In genomic region chr12:36072860-36073259, GRCm38 (mm10) we compare ENCODE assay signal across 26 mouse cellular contexts. TPM values are rescaled to one million over a fixed set of nuclear protein-coding genes. Genes with fewer than 3 reads are reported as not detected.
DNase-seq lines count a peak whose midpoint lies in the region; ATAC-seq and TF ChIP-seq lines count a peak whose summit lies in the region.
"Had no signal": no experiment of that assay in that cellular context is flagged by ENCODE, and none has a peak within 500 bp of the region (broad histone marks: within the 10 kb centered on the region; RNA-seq: fewer than 3 reads in every experiment).

No protein-coding gene starts in this region.

- no peak for TF ChIP-seq CTCF in kidney, postnatal 0 days (IDR thresholded peaks at IDR 0.05; ENCODE audit: low read depth)
- TF ChIP-seq CTCF in thymus, adult 2 months (IDR thresholded peaks at IDR 0.05; ENCODE audit: borderline replicate concordance, control insufficient read depth, extremely low read depth, insufficient read depth, low read length, poor library complexity) = no peak
- no peak for TF ChIP-seq CTCF in cerebellum, adult 2 months (IDR thresholded peaks at IDR 0.05; ENCODE audit: borderline replicate concordance, insufficient read depth, low read depth, low read length)

- peak; percentile 5 for DNase-seq in kidney, postnatal 0 days (ENCODE audit: low spot score)
- no peak for DNase-seq in kidney, adult 18-20 months
- peak; percentile 22 for DNase-seq in thymus, postnatal 14 days
- no peak for DNase-seq in thymus, adult 2 months
- DNase-seq in embryo, embryonic 10.5 days (ENCODE audit: low spot score) = peak; percentile 3
- DNase-seq in testis, postnatal 14 days (ENCODE audit: low spot score) = no peak
- DNase-seq in cerebellum, adult 2 months = no peak
- DNase-seq: adrenal gland, postnatal 25 days; B cell, adult 2 months; cerebellum, adult 11-12 months; cerebellum, postnatal 25 days; gastrocnemius, postnatal 25 days; heart, adult 2 months; heart, postnatal 36 days; kidney, adult 11 months; layer of hippocampus, postnatal 36 days; liver, embryonic 13.5 days; right cerebral cortex, postnatal 14 days had no signal

- H3K9me3 ChIP-seq in kidney, postnatal 0 days (replicated peaks; ENCODE audit: low read length) = no peaks in the 10 kb centered on the region
- H3K9me3 ChIP-seq: hindbrain, embryonic 15.5 days; limb, embryonic 13.5 days; liver, embryonic 13.5 days; lung, embryonic 15.5 days; midbrain, embryonic 12.5 days; stomach, embryonic 15.5 days had no signal

- no peak overlapping the region for H3K27ac ChIP-seq in kidney, postnatal 0 days
- no peak overlapping the region for H3K27ac ChIP-seq in thymus, adult 2 months (ENCODE audit: control insufficient read depth, insufficient read depth, low read length)
- no peak overlapping the region for H3K27ac ChIP-seq in cerebellum, adult 2 months (ENCODE audit: insufficient read depth, low read length)
- H3K27ac ChIP-seq: heart, adult 2 months; hindbrain, embryonic 15.5 days; limb, embryonic 13.5 days; liver, embryonic 13.5 days; lung, embryonic 15.5 days; macrophage; midbrain, embryonic 12.5 days; stomach, embryonic 15.5 days had no signal

- 19% methylated on average over 5 of the region's 5 CpGs for WGBS in kidney, postnatal 0 days
- 49% methylated on average over 5 of the region's 5 CpGs for WGBS in thymus, adult 2 months
- 59% methylated on average over 5 of the region's 5 CpGs for WGBS in cerebellum, adult 2 months

- H3K4me2 ChIP-seq in kidney, postnatal 0 days (ENCODE audit: low read length) = no peak overlapping the region
- H3K4me2 ChIP-seq: hindbrain, embryonic 15.5 days; limb, embryonic 13.5 days; liver, embryonic 13.5 days; lung, embryonic 15.5 days; midbrain, embryonic 12.5 days; stomach, embryonic 15.5 days had no signal

- H3K4me3 ChIP-seq in kidney, postnatal 0 days (replicated peaks; ENCODE audit: low read depth, low read length) = no peak overlapping the region
- no peak overlapping the region for H3K4me3 ChIP-seq in thymus, adult 2 months (ENCODE audit: control insufficient read depth, insufficient read depth, low read length)
- H3K4me3 ChIP-seq in cerebellum, adult 2 months (replicated peaks; ENCODE audit: insufficient read depth, low read depth, low read length) = no peak overlapping the region
- H3K4me3 ChIP-seq: heart, adult 2 months; hindbrain, embryonic 15.5 days; limb, embryonic 13.5 days; liver, embryonic 13.5 days; lung, embryonic 15.5 days; midbrain, embryonic 12.5 days; stomach, embryonic 15.5 days had no signal

- ATAC-seq in kidney, postnatal 0 days (replicated peaks; ENCODE audit: low FRiP score, low read depth) = no peak
- ATAC-seq: forebrain, embryonic 14.5 days; Patski had no signal

- H3K36me3 ChIP-seq in kidney, postnatal 0 days (ENCODE audit: insufficient read depth, low read length) = no peaks in the 10 kb centered on the region
- H3K36me3 ChIP-seq in thymus, adult 2 months (ENCODE audit: control insufficient read depth, insufficient read depth, low read length) = no peaks in the 10 kb centered on the region
- H3K36me3 ChIP-seq: hindbrain, embryonic 15.5 days; limb, embryonic 13.5 days; liver, embryonic 13.5 days; lung, embryonic 15.5 days; midbrain, embryonic 12.5 days; stomach, embryonic 15.5 days had no signal

- TF ChIP-seq POLR2A in thymus, adult 2 months (IDR thresholded peaks at IDR 0.05; ENCODE audit: control insufficient read depth, extremely low read depth, insufficient read depth, low read length, poor library complexity) = no peak
- no peak for TF ChIP-seq POLR2A in cerebellum, adult 2 months (IDR thresholded peaks at IDR 0.05; ENCODE audit: borderline replicate concordance, insufficient read depth, low read length)

- no peaks in the 10 kb centered on the region for H3K4me1 ChIP-seq in kidney, postnatal 0 days (replicated peaks; ENCODE audit: insufficient read depth, low read length)
- peaks cover 13% of the 10 kb centered on the region for H3K4me1 ChIP-seq in thymus, adult 2 months (replicated peaks; ENCODE audit: control insufficient read depth, insufficient read depth, low read length)
- no peaks in the 10 kb centered on the region for H3K4me1 ChIP-seq in cerebellum, adult 2 months (ENCODE audit: control insufficient read depth, insufficient read depth, low read length)
- H3K4me1 ChIP-seq: hindbrain, embryonic 15.5 days; limb, embryonic 13.5 days; liver, embryonic 13.5 days; lung, embryonic 15.5 days; stomach, embryonic 15.5 days had no signal

- H3K27me3 ChIP-seq in kidney, postnatal 0 days (ENCODE audit: insufficient read depth, low read length) = no peaks in the 10 kb centered on the region
- no peaks in the 10 kb centered on the region for H3K27me3 ChIP-seq in thymus, adult 2 months (ENCODE audit: control insufficient read depth, insufficient read depth, low read length)
- no peaks in the 10 kb centered on the region for H3K27me3 ChIP-seq in cerebellum, adult 2 months (ENCODE audit: control insufficient read depth, insufficient read depth, low read length)
- H3K27me3 ChIP-seq: hindbrain, embryonic 15.5 days; limb, embryonic 13.5 days; liver, embryonic 13.5 days; lung, embryonic 15.5 days; midbrain, embryonic 12.5 days; Patski; stomach, embryonic 15.5 days had no signal

- no peak overlapping the region for H3K9ac ChIP-seq in kidney, postnatal 0 days (ENCODE audit: low read depth, low read length)
- H3K9ac ChIP-seq: hindbrain, embryonic 15.5 days; limb, embryonic 13.5 days; liver, embryonic 13.5 days; lung, embryonic 15.5 days; midbrain, embryonic 12.5 days; stomach, embryonic 15.5 days had no signal

RNA-seq across cellular contexts. Expression of gene Tspan13, which starts 30.6 kb away (rescaled TPM):
- polyA plus RNA-seq in kidney, postnatal 0 days (2015; fragmentation: Nextera tagmentation; extraction: Ambion mirVana) = 124 and 138 TPM in 2 replicates
- 294 and 360 TPM in 2 replicates for polyA plus RNA-seq in thymus, adult 2 months (2012; rRNA removed)
- 157 and 167 TPM in 2 replicates for polyA plus RNA-seq in cerebellum, adult 2 months (2012; rRNA removed)

Comparison
In these comparisons a context has a peak if more than half of its experiments do, and no peak if none do; other contexts are left out.
1. DNase-seq: peak in kidney, postnatal 0 days (single experiment), thymus, postnatal 14 days (single experiment) and embryo, embryonic 10.5 days (single experiment); none in kidney, adult 18-20 months (single experiment), thymus, adult 2 months (single experiment), testis, postnatal 14 days (single experiment) and cerebellum, adult 2 months (0 of 2).